37 mouse cellular contexts compared by ENCODE assay signal in genomic region chr7:99896905-99897304, GRCm38 (mm10). TPM values are rescaled to one million over a fixed set of nuclear protein-coding genes. Genes with fewer than 3 reads are reported as not detected.
"Had no signal": no experiment of that assay in that cellular context is flagged by ENCODE, and none has a peak within 500 bp of the region (broad histone marks: within the 10 kb centered on the region; RNA-seq: fewer than 3 reads in every experiment).

No protein-coding gene starts in this region.

- H3K4me2 ChIP-seq: heart, embryonic 11.5 days; heart, embryonic 12.5 days; heart, embryonic 13.5 days; heart, embryonic 15.5 days; hindbrain, embryonic 12.5 days; hindbrain, embryonic 13.5 days; hindbrain, embryonic 14.5 days; hindbrain, embryonic 15.5 days; intestine, embryonic 15.5 days; kidney, embryonic 15.5 days had no signal

- H3K27ac ChIP-seq: heart, embryonic 10.5 days; heart, embryonic 13.5 days; heart, embryonic 15.5 days; hindbrain, embryonic 10.5 days; hindbrain, embryonic 12.5 days; hindbrain, embryonic 13.5 days; hindbrain, embryonic 14.5 days; hindbrain, embryonic 15.5 days; hindbrain, postnatal 0 days; intestine, embryonic 15.5 days; kidney, embryonic 15.5 days; kidney, postnatal 0 days; layer of hippocampus, adult 2 months had no signal

- H3K9ac ChIP-seq: heart, embryonic 12.5 days; heart, embryonic 13.5 days; heart, embryonic 15.5 days; hindbrain, embryonic 12.5 days; hindbrain, embryonic 13.5 days; hindbrain, embryonic 14.5 days; hindbrain, embryonic 15.5 days; intestine, embryonic 15.5 days; kidney, embryonic 15.5 days had no signal

- H3K9me3 ChIP-seq: heart, embryonic 10.5 days; heart, embryonic 12.5 days; heart, embryonic 13.5 days; heart, embryonic 15.5 days; hindbrain, embryonic 10.5 days; hindbrain, embryonic 12.5 days; hindbrain, embryonic 13.5 days; hindbrain, embryonic 15.5 days; intestine, embryonic 15.5 days; kidney, embryonic 15.5 days had no signal

- H3K27me3 ChIP-seq: heart, embryonic 15.5 days; hindbrain, embryonic 12.5 days; hindbrain, embryonic 13.5 days; hindbrain, embryonic 15.5 days; intestine, embryonic 15.5 days; kidney, embryonic 15.5 days had no signal

- H3K4me3 ChIP-seq: heart, embryonic 10.5 days; heart, embryonic 12.5 days; heart, embryonic 13.5 days; heart, embryonic 15.5 days; hindbrain, embryonic 10.5 days; hindbrain, embryonic 12.5 days; hindbrain, embryonic 13.5 days; hindbrain, embryonic 15.5 days; intestine, embryonic 15.5 days; kidney, embryonic 15.5 days; layer of hippocampus, adult 2 months had no signal

- ATAC-seq: hindbrain, embryonic 16.5 days; hindbrain, postnatal 0 days; inflammation-experienced regulatory T-cells, adult 6 months; intestine, embryonic 15.5 days; intestine, embryonic 16.5 days; intestine, postnatal 0 days had no signal

- DNase-seq: heart, postnatal 10 days; heart, postnatal 14 days; heart, postnatal 36 days; heart, postnatal 4 days; kidney, adult 11 months; kidney, adult 18-20 months; kidney, adult 2 months; kidney, adult 8-10 months; kidney, adult 9 months; kidney, postnatal 10 days; kidney, postnatal 14 days; kidney, postnatal 25 days; kidney, postnatal 36 days; kidney, postnatal 4 days; layer of hippocampus, adult 9-11 months; layer of hippocampus, postnatal 36 days had no signal

- H3K36me3 ChIP-seq: heart, embryonic 10.5 days; heart, embryonic 12.5 days; heart, embryonic 13.5 days; heart, embryonic 15.5 days; hindbrain, embryonic 10.5 days; hindbrain, embryonic 12.5 days; hindbrain, embryonic 13.5 days; hindbrain, embryonic 15.5 days; intestine, embryonic 15.5 days; kidney, embryonic 15.5 days had no signal

- H3K4me1 ChIP-seq: heart, embryonic 13.5 days; heart, embryonic 15.5 days; intestine, embryonic 15.5 days; kidney, embryonic 15.5 days had no signal

RNA-seq across cellular contexts. Expression of gene Xrra1, which starts 38.0 kb away (rescaled TPM):
- total RNA-seq: heart, postnatal 25 days; heart, postnatal 36 days; hematopoietic stem cell, adult 5-6 weeks had no signal
- polyA plus RNA-seq: inflammation-experienced regulatory T-cells, adult 6 months had no signal
